Mouse (Mus musculus) megakaryocyte-erythroid progenitor cell, adult 5-6 weeks (primary cell): ENCODE data around the gene Hemk1. TPM values are rescaled to one million over a fixed set of nuclear protein-coding genes. Genes with fewer than 3 reads are reported as not detected.

ENCODE experiments used
- ATAC-seq: replicated peaks from 2 replicates; pipeline ENCODE4 v1.8.0; 2016; ENCODE audit warnings: mild to moderate bottlenecking, inconsistent platforms; ENCODE audit not compliant: severe bottlenecking, poor library complexity, low FRiP score, low TSS enrichment
- total RNA-seq, 2 experiments: library from RNA; stranded (forward) in 1 of 2; stranded (reverse) in 1 of 2; fragments of 200-1000, 215-1000 nt in 1 of 2; fragments of >200 nt in 1 of 2; fragmentation: Nextera tagmentation in 1 of 2; gene quantifications; 2 replicates each; pipeline ENCODE4 v1.2.3; 2014 to 2017

Hemk1 gene
- total RNA-seq, 2 experiments from 2014 or later, result 4.9 to 18.8 TPM

GRCm38 (mm10) chr9:107298876-107299275 is 39.3 kb downstream of the Hemk1 start:
- no peak for ATAC-seq

- ATAC-seq, result no peak
Measured at GRCm38 (mm10) chr9:107298059-107298780, 39.9 kb downstream of the Hemk1 start.

GRCm38 (mm10) chr9:107297658-107298057 is 40.5 kb downstream of the Hemk1 start:
- ATAC-seq, result no peak

GRCm38 (mm10) chr9:107297059-107297458 is 41.1 kb downstream of the Hemk1 start:
- ATAC-seq, result no peak

- peak; percentile 83 for ATAC-seq
Measured at GRCm38 (mm10) chr9:107296501-107296965, 41.6 kb downstream of the Hemk1 start.

- ATAC-seq, result peak; percentile 3; the same call in 1 of the 2 replicates
Measured at GRCm38 (mm10) chr9:107296041-107296440, 42.1 kb downstream of the Hemk1 start.

GRCm38 (mm10) chr9:107296016-107296040 is 42.3 kb downstream of the Hemk1 start, which contains the start of gene Cish:
Cish (plus strand) TSS chr9:107296026.
- ATAC-seq, result no peak

GRCm38 (mm10) chr9:107295616-107296015 is 42.5 kb downstream of the Hemk1 start:
- peak; percentile 45 for ATAC-seq

- 0 out of 2 replicates have a peak, but pooled peaks have one; percentile 27 for ATAC-seq
Measured at GRCm38 (mm10) chr9:107294249-107294648, 43.9 kb downstream of the Hemk1 start.

- 0 out of 2 replicates have a peak, but pooled peaks have one; percentile 19 for ATAC-seq
Measured at GRCm38 (mm10) chr9:107290897-107291296, 47.3 kb downstream of the Hemk1 start.

- peak; percentile 78 for ATAC-seq
Measured at GRCm38 (mm10) chr9:107289211-107290076, 48.7 kb downstream of the Hemk1 start, which contains the start of gene Mapkapk3. Mapkapk3 (minus strand) TSS chr9:107289877.

- ATAC-seq, result peak; percentile 63
Measured at GRCm38 (mm10) chr9:107288711-107289110, 49.4 kb downstream of the Hemk1 start.

GRCm38 (mm10) chr9:107288105-107288650 is 50.0 kb downstream of the Hemk1 start:
- ATAC-seq, result no peak

GRCm38 (mm10) chr9:107287294-107287693 is 50.9 kb downstream of the Hemk1 start:
- peak; percentile 25; the same call in 1 of the 2 replicates for ATAC-seq

- no peak for ATAC-seq
Measured at GRCm38 (mm10) chr9:107285009-107285408, 53.1 kb downstream of the Hemk1 start.

- ATAC-seq, result no peak
Measured at GRCm38 (mm10) chr9:107282951-107283350, 55.2 kb downstream of the Hemk1 start.

- ATAC-seq, result no peak
Measured at GRCm38 (mm10) chr9:107281241-107281987, 56.7 kb downstream of the Hemk1 start.

GRCm38 (mm10) chr9:107280322-107281027 is 57.7 kb downstream of the Hemk1 start:
- peak; percentile 65 for ATAC-seq
